Mouse (Mus musculus): ENCODE results near the gene Kmt2e.

Kmt2e gene

DNA sequence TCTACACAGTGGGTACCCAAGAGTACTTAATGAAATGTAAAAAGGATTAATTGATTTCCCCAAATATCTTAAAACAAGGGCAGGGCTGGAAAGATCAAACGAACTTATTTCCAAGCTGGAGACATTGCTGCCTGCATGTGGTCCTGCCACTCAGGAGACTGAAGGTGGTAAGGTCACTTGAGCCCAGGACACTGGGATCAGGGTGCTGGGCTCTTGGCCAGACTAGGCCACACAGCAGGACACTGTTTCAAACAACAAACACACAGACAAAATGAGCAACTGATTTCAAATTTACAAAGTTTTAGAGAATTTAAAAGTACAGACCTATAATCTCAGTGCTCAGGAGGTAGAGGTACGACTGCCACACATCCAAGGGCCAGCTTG lies 23.5 kb upstream of the Kmt2e start:
- no peak for DNase-seq (ENCODE audit: low read depth)

GRCm38 (mm10) chr5:23411640-23412039 lies 22.6 kb upstream of the Kmt2e start:
- DNase-seq (ENCODE audit: low read depth), result no peak

DNA sequence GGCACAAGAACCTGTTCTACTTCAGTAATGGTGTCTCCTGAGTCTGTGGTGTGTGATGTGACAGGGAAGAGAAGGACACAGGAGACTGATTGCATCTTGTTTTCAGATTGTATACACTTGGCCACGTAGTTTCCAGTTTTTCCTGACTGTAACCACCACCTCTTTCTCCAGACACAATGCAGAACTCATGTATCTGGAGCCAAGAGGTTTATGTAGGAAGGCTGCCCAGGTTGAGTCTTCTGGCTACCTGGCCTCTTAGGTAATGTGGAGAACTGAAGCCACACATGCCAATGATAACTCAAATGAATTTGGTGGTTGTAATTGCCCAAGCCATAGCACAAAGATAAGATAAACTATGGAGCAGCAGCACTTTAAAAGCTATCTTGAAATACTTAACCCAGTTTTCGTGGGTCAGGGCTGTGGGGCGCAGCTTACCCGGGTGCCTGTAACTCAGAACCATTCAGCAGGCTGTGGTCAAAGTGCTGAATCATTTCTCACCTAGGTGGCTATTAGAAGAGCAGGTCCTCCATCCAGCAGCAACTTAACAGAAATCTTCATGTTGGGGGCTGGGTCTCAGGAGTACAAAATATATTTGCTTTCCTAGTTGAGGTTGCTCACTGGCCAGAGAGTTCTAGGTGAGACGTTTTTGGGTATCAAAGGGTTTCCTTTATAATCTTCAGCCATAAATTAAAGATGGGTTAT lies 21.8 kb upstream of the Kmt2e start:
- DNase-seq (ENCODE audit: low read depth), result no peak

- no peak for DNase-seq (ENCODE audit: low read depth)
Observed at GRCm38 (mm10) chr5:23413058-23413457, 21.2 kb upstream of the Kmt2e start.

DNA sequence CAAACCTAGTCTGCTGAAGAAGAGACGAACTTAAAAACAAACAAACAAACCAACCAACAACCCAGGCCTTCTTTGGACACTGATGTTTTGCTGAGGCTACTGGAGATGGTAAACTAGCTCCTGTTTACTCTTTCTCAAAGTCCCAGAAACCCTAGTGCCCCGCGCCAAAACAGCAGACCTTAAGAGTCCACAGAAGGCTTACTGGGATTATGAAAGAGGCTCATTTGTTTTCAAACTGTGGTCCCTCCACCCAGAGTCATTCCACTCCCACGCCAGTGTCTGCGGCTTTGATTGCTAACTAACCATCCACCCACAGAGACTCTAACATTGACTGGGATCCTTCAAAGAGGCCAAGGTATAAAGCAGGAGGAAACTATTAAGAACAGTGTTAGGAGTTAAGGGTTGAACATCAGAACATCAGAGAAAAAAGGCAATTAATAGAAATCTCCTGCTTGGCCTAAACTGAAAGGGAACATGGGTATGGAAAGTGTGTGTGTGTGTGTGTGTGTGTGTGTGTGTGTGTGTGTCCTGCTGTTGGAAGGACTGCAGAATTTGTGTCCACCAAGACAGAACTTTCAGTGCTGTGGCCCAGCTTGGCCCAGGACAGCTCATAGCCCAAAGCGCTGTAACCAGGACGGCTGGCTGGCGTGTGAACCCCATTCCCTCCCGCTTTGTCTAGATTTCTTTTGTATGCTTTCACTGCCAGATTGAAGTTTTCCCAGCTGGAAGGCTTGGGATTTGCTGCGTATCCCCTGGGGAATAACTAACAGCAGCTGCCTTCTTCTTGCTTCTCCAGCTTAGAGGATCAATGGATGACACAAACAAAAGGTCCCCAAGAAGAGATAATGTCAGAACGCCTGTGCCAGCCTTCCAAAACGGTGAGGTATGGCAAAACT lies 20.4 kb upstream of the Kmt2e start:
- DNase-seq (ENCODE audit: low read depth), result no peak

DNA sequence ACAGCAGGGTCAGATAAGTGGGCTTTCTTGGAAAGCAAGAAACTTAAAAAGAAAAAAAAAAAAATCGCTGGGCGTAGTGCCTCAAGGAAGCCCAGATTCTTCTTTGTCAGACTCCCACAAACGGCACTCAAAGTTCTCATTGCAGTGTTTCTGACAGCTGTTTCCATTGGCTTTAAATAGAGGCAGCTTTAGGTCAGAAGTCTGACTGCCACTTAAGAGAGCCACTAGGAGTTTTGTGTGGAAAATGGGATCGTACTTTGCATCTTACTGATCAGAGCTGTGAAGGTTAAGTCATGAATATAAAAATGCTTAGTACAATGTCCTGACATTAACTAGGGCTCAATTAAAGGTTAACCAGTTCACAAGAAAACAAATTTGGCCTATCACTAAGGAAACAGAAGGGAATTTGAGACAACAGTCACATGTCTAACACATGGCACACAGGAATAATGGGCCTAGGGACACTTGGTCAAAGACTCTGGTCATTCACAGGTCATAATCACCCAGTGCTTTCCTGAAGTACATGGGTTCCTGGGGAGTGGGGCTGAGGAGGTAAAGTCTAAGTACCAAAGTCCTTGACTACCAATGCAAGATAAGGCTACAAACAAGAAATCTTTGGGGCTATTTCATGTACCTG lies 19.6 kb upstream of the Kmt2e start:
- no peak for DNase-seq (ENCODE audit: low read depth)

DNA sequence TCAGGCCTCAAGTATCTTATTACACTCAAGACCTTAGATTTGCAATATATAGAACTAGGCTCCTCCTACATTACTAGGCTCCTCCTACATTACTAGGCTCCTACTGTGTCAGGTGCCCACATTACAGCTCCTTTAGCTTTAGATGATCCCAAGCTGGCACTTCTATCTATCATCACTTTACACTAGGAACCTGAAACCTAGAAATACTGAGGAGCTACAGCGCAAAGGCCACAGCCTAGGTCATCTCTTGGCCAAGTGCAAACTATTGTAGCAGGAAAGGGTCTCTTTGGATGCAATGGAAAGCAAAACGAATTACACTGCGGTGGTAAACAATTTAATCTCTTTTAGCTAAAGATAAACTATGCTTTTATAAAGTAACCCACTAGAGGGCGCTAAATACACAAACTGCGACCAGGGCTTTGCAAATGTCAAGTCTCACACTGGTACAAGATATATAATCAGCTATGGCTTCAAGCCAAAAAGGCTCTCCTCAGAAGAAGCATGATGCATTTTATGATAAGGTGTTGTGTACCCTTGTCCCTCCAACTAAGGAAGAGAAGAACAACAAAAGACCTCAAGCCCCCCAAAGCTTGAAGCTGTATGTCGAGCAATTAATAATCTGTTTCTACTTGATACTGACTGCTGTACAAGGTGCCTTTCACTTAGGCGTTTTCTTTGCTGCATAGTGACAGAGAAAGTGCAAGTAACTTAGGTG lies 18.5 kb upstream of the Kmt2e start:
- peak; percentile 87 for DNase-seq (ENCODE audit: low read depth)

DNA sequence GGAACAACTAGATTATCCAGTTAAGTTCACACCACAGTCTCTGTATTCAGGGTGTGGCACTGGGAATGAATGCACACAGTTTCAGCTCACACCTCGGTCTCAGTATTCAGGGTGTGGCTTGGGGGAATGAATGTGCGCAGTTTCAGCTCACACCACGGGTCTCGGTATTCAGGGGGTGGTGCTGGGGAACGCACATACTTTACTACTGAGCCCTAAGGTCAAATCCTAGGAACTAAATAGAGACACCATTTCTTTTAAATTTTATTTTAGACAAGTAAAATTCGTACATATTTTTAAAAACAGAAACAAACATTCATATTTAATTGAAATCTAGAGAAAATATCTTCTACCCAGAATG lies 18.0 kb upstream of the Kmt2e start:
- no peak for DNase-seq (ENCODE audit: low read depth)

DNA sequence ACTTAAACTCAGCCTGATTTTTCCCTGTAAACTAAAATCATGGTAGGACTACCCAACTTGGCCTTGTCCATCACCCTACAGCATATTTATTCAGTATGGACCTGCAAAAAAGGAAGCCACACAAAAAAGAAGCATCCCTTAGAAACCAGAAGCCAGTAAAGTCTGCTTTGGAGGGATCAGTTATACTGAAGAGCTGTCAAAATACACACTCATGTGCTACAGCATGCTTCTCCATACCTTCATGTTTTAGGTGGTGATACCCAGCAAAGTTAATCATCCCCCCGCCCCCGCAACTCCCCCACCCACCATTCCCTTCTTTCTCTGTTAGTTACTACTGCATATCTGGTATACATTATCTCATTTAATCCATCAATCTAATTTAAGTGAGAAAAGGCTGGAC lies 16.5 kb upstream of the Kmt2e start:
- DNase-seq (ENCODE audit: low read depth), result no peak

DNA sequence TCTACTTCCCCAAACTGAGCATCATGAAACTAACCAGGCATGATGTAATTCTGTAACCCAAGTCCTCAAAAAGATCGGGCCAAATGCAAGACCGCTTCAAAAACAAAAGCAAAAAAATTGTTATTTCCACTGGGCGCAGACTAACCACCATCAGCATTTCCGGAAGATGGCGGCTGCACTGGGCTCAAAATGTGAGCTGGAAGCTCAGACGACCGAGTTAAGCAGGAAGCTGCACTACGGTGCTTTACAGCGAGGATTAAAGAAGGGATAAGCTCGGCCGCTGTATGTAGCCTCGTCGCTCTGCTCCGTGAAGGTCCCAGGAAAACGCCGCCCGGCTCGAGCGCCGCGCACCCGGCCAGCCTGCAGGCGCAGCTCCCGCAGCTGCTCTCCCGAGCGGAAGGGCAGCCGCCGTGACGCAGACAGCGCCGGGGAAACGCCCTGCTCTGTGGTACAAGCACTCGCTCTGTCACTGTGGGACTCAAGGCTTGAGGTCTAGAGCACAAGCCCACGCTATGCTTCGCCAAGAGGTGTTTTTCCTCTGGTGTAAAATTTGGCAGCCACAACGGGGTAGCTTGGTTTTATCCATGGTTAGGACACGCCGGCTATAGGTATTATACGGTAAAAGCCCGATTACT lies 16.0 kb upstream of the Kmt2e start:
- DNase-seq (ENCODE audit: low read depth), result peak; percentile 88

DNA sequence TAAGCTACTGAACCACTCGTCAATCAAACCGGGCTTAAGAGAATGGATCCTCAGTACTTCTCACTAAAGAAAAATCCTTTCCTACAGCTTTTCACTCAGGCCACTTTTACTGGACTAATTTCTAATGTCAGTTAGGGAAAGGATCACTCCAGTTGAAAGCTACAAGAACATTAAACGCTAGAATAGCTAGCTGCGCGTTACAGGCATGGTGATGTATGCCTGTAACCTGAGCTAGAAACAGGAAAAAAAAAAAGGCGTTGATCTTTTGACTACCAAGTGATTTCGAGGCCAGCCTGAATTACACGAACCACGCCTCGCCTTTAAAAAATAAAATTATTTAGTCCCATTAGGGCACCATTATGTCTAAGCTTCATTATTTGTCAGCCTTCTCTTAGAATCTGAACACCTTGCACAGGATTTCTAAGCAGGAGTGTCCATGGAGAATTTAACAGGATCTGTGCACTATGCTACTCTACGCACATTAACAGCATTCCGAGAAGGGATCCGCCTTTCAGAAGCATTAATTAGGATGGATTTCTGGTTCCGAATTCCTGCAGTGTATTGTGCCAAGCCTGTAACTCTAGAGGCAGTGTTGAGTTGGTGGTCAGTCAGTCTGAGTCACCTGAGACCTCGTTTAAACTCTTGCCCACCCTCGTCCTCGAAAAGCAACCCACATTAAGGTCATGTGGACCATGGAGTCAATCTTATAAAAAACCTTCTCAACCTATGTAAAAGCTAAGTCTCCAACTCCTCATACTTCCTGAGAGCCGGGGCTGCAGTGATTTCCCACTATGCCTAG lies 15.2 kb upstream of the Kmt2e start:
- peak; percentile 62 for DNase-seq (ENCODE audit: low read depth)

- no peak for DNase-seq (ENCODE audit: low read depth)
Observed at GRCm38 (mm10) chr5:23419616-23420170, 14.5 kb upstream of the Kmt2e start.

GRCm38 (mm10) chr5:23420410-23420809 lies 13.8 kb upstream of the Kmt2e start:
- DNase-seq (ENCODE audit: low read depth), result no peak

DNA sequence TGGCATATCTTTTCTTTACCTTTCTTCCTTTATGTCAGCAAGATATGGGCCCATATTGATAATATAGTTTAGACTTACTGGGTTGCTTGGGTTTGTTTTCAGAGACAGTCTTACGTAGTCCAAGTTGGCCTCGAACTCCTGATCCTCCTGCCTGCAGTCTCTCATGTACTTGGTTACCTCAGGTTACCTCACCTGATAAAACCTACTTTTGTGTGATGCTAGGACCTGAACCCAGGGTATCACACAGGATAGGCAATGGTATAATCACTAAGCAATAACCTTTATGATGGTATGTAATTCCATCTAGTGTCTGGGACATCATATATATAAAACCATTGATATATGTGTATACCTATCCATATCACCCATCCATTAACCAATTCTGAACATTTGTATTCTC lies 12.8 kb upstream of the Kmt2e start:
- no peak for DNase-seq (ENCODE audit: low read depth)

DNA sequence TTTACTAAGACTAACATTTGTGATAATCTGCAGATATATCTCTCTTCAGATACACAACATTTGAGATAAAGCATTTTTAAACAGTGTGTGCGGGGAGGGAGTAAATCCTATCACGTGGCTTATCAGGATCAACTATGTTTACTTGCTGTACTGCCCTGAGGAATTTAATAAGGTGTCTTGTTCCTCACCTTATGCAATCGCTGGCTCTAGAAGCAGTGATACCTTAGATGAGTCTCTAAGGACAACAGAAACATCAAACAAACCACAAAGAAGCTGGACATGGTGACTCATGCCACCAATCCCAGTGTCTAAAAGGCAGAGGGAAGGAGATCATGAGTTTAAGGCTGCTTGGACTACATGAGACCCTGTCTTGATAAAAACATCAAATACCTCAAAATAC lies 11.2 kb upstream of the Kmt2e start:
- peak; percentile 66 for DNase-seq (ENCODE audit: low read depth)

DNA sequence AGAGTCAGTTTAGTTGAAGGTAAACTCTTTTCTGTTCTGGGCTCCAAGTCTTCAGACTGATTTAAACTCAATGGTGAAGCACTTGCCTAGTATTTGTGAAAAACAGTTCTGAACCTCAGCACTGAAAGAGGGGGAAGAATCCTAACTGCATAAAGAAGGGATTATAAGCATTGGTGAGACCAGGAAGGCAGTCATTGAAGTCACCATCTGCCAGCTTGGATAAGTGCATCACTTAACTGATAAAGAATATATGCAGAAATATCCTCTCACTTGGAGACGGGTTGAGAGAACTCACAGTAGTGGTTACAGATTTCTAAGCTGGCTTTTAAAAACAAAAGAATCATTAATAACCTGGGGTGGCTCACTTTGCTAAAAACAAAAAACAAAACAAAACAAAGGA lies 6.7 kb upstream of the Kmt2e start:
- no peak for DNase-seq (ENCODE audit: low read depth)

DNA sequence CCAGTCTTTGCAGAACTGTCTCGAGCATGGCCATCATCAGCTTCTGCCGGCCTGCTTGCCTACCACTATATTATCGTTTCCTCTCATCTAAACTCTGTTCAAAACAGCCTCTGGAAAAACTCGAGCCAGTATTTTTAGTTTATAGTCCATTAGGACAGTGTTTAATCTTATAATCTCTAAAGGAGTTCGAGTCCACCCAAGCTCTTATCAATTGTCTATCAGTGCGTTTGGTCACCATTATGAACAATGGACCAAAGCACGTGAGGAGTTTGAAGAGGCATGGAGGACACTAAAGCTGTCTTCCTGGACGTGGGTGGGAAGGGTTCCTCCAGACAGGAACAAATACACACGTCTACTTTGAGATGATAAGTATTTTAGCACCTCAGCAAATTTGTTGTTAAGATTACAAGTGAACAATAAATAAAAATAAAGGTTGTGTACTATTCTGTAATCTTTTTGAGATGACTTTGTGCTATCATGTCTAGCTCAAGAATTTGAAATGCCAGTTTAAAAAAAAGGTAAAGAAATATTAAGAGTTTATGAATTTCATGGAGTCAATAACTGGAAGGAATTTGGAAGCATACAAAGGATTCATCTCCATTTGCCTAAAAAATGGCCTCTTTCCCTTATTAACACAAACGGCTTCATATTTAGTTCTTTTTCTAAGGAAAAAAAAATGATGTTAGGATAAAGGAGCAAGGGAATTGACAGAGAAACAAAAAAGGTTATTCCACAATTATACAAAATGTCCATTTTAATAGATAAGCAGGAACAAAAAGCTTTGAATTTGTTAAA lies 3.0 kb upstream of the Kmt2e start:
- peak; percentile 73 for DNase-seq (ENCODE audit: low read depth)

DNA sequence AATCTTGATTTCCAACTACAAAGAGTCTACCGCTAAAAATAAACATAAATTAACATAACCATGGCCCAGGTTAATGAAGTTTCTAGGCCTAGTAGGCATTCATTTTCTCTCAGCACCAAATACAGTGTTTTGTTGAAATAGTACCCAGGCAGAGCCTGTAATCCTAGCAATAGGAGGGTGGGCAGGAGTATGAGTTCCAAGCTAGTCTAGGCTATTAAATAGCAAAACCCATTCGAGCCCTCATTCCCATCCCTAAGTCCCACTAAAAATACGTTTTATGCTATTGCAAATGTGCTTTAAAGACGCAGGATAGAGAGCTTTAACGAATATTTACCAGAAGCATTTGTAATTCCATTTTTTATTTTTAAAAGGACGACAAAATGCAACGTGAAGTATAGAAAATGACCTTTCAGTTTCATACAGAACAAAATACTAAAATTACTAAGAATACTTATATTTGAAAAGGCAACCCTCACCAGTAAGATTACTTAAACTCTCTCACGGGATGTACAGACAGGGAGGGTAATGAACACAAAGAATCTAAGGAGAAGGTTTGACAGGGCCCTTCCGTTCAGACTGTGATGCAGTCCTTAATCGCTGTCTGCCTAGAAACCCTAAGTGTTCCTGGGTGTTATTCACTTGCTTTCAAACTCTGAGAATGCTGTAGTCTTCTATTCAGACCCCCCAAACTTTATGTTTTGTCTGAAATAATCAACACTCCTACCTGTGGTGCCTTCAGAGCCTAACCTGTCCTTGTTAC lies 2.1 kb upstream of the Kmt2e start:
- peak; percentile 44 for DNase-seq (ENCODE audit: low read depth)

Data from 416B (cell line).